Mouse (Mus musculus) CD4-positive, CD25-positive, alpha-beta regulatory T cell, adult 9 weeks (primary cell): ENCODE measurements around the gene Tmem132e. TPM values are rescaled to one million over a fixed set of nuclear protein-coding genes. Genes with fewer than 3 reads are reported as not detected.

Experiments
- polyA plus RNA-seq: library from polyadenylated mRNA; unstranded; fragments of 100-300 nt; shearing (Covaris generic); gene quantifications from one replicate; pipeline ENCODE4 v1.2.1, GENCODE M21; 2017

The Tmem132e gene
- polyA plus RNA-seq = not detected

GRCm38 (mm10) chr11:82388371-82389313 is at the start of gene Tmem132e:
Gene Tmem132e (plus strand): TSS chr11:82388900.

Other genes starting within 250 kb of the Tmem132e start
- 11.4 TPM for gene Ccl1, start 83.2 kb upstream of the Tmem132e start, polyA plus RNA-seq